Mouse (Mus musculus) liver, embryonic 11.5 days (tissue): ENCODE data around the gene Lats1. TPM values are rescaled to one million over a fixed set of nuclear protein-coding genes. Genes with fewer than 3 reads are reported as not detected.
"Not testable (repeated sequence)": the region's sequence is repeated elsewhere in the genome, so short reads cannot be mapped to it uniquely, and the experiment has no call there.

ENCODE experiments used
- ATAC-seq: fragments of 200-750 bp; cut with Nextera tagmentation; replicated peaks from 2 replicates; pipeline ENCODE4 v1.8.0; 2017; ENCODE audit warnings: moderate number of reproducible peaks, mild to moderate bottlenecking, moderate TSS enrichment, moderate library complexity; ENCODE audit not compliant: low FRiP score
- DNase-seq: peaks from one replicate; pipeline ENCODE4 v3.0.0-alpha.2; 2017; ENCODE audit warnings: low spot score
- H3K27ac ChIP-seq: fragments of 300-500 bp; sonication (generic); 2 replicates; pipeline ENCODE4 v1.5.1; 2014; ENCODE audit warnings: mild to moderate bottlenecking, low read depth, low read length, control low read depth
- H3K27me3 ChIP-seq: fragments of 300-500 bp; sonication (generic); replicated peaks from 2 replicates; pipeline ENCODE4 v1.6.1; 2014; ENCODE audit warnings: low read length, mixed read lengths; ENCODE audit not compliant: control insufficient read depth, insufficient read depth
- H3K36me3 ChIP-seq: fragments of 300-500 bp; sonication (generic); 2 replicates; pipeline ENCODE4 v1.6.1; 2014; ENCODE audit warnings: mild to moderate bottlenecking, low read length, moderate library complexity, mixed read lengths; ENCODE audit not compliant: control insufficient read depth, insufficient read depth
- H3K4me1 ChIP-seq: fragments of 300-500 bp; sonication (generic); replicated peaks from 2 replicates; pipeline ENCODE4 v1.6.1; 2014; ENCODE audit warnings: low read length, mixed read lengths; ENCODE audit not compliant: control insufficient read depth, insufficient read depth
- H3K4me2 ChIP-seq: fragments of 300-500 bp; sonication (generic); 2 replicates; pipeline ENCODE4 v1.6.1; 2014; ENCODE audit warnings: mild to moderate bottlenecking, control low read depth, moderate library complexity
- H3K4me3 ChIP-seq: fragments of 300-500 bp; sonication (generic); 2 replicates; pipeline ENCODE4 v1.5.1; 2014; ENCODE audit warnings: low read depth, low read length, control low read depth
- H3K9ac ChIP-seq: fragments of 300-500 bp; sonication (generic); 2 replicates; pipeline ENCODE4 v1.6.1; 2014; ENCODE audit warnings: low read depth, low read length, control low read depth
- H3K9me3 ChIP-seq: fragments of 300-500 bp; sonication (generic); 2 replicates; pipeline ENCODE4 v1.6.1; 2016; ENCODE audit warnings: low read length, inconsistent platforms, mixed read lengths; ENCODE audit not compliant: control insufficient read depth
- WGBS: fragments of 180-500 bp; shearing (Covaris S2); extraction: QIAGEN DNeasy Blood & Tissue Kit; methylation state at CpG from one replicate; pipeline ENCODE4 v1.1.7; 2014; 5-methylcytosine and 5-hydroxymethylcytosine counted together
- polyA plus RNA-seq: library from polyadenylated mRNA; unstranded; fragments of >200 nt; fragmentation: Nextera tagmentation; extraction: Ambion mirVana; gene quantifications from 2 replicates; pipeline ENCODE4 v1.2.1, GENCODE M21; 2014

Lats1 gene
- polyA plus RNA-seq, 1 experiment from 2014 or later = 7.9 TPM

- peaks cover 24% of the 10 kb centered on the region for H3K36me3 ChIP-seq
- not testable (repeated sequence) for H3K4me1 ChIP-seq, H3K27me3 ChIP-seq, H3K9ac ChIP-seq, H3K4me3 ChIP-seq, H3K27ac ChIP-seq, H3K9me3 ChIP-seq, DNase-seq, H3K4me2 ChIP-seq, ATAC-seq
- WGBS = 98% methylated on average over 6 of the region's 6 CpGs
Observed at GRCm38 (mm10) chr10:7745528-7745927, 64.5 kb downstream of the Lats1 start.

DNA sequence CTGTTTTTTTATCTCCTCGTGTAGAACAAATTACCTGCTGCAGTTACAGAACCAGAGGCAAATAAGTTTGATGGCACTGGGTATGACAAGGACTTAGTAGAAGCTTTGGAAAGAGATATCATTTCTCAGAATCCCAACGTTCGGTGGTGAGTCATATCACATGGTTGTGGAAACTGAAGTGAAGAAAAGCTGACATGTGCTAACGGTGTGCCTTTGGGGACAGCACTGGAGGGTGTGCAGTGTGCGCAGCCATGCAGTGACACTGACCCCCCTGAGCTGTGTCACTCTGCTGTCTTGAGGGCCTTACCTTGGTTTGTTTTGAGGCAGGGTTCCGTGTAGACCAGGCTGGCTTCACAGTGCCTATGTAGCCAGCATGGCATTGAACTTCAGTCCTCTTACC, 67.7 kb downstream of the Lats1 start:
- DNase-seq (no peak), ATAC-seq (no peak; the same call in 1 of the 2 replicates)
- no peaks in the 10 kb centered on the region for H3K4me1 ChIP-seq
- H3K36me3 ChIP-seq = peaks cover 33% of the 10 kb centered on the region; the same call in 1 of the 2 replicates
- H3K27ac ChIP-seq = no peak overlapping the region
- no peaks in the 10 kb centered on the region for H3K9me3 ChIP-seq
- H3K4me2 ChIP-seq = no peak overlapping the region
- WGBS = 76% methylated on average over 6 of the region's 6 CpGs
- no peak overlapping the region for H3K9ac ChIP-seq
- no peaks in the 10 kb centered on the region for H3K27me3 ChIP-seq
- no peak overlapping the region for H3K4me3 ChIP-seq

DNA sequence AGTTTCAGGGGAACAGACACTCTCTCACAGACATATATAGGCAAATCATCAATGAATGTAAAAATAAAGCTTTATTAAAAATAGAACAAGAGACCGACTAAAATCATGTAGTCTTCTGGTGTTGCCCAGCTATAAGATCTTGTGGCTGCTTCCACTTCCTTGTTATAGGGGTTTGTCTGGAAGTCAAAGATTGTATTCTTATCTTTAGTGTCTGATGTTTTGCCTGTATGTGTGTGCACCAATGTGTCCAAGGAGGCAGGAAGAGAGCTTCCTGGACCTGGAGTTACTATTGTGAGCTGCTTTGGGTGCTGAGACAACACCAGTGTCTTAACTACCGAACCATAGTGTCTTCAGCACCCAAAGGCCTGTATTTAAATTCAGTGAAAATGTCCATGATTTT, 76.5 kb downstream of the Lats1 start:
- peaks cover 11% of the 10 kb centered on the region; the same call in 1 of the 2 replicates for H3K36me3 ChIP-seq
- H3K4me1 ChIP-seq = peaks cover 2% of the 10 kb centered on the region; the same call in 1 of the 2 replicates
- 66% methylated on average over 2 of the region's 2 CpGs for WGBS
- H3K9me3 ChIP-seq = no peaks in the 10 kb centered on the region
- no peak overlapping the region for H3K4me3 ChIP-seq
- H3K4me2 ChIP-seq = no peak overlapping the region
- DNase-seq = no peak
- no peak overlapping the region for H3K27ac ChIP-seq
- ATAC-seq = peak; percentile 67
- H3K9ac ChIP-seq = no peak overlapping the region
- H3K27me3 ChIP-seq = no peaks in the 10 kb centered on the region

Other genes with a start within 250 kb of the Lats1 start
- gene Ulbp1, start 207.6 kb upstream of the Lats1 start, polyA plus RNA-seq = 2.1 and 3.0 TPM in 2 replicates
- 1.8 and 2.3 TPM in 2 replicates for gene Lrp11, start 91.4 kb upstream of the Lats1 start, polyA plus RNA-seq
- 66.1 and 68.3 TPM in 2 replicates for gene Nup43, start 13.7 kb upstream of the Lats1 start, polyA plus RNA-seq
- 137 and 143 TPM in 2 replicates for gene Pcmt1, start 78 bp upstream of the Lats1 start, polyA plus RNA-seq
- 63.6 and 68.0 TPM in 2 replicates for gene Katna1, start 44.8 kb downstream of the Lats1 start, polyA plus RNA-seq
- 41.5 and 48.0 TPM in 2 replicates for gene Ginm1, start 111.6 kb downstream of the Lats1 start, polyA plus RNA-seq
- gene Ppil4, start 111.7 kb downstream of the Lats1 start, polyA plus RNA-seq = 44.3 and 53.0 TPM in 2 replicates
- 0.05 and 0.16 TPM in 2 replicates for gene Zc3h12d, start 151.3 kb downstream of the Lats1 start, polyA plus RNA-seq